Mouse (Mus musculus) liver, embryonic 14.5 days (tissue): ENCODE data around the gene Fbln2. TPM values are rescaled to one million over a fixed set of nuclear protein-coding genes. Genes with fewer than 3 reads are reported as not detected.

Experiments used
- ATAC-seq: fragments of 200-750 bp; cut with Nextera tagmentation; 2 replicates; pipeline ENCODE4 v1.8.0; 2017; ENCODE audit warnings: moderate number of reproducible peaks, mild to moderate bottlenecking, moderate library complexity; ENCODE audit not compliant: insufficient read depth
- DNase-seq, 3 experiments: peaks; one replicate each; pipeline ENCODE4 v3.0.0-alpha.2; 2012 to 2013; ENCODE audit warnings: low read depth in 3 of 3, low spot score in 3 of 3
- H3K27ac ChIP-seq: fragments of 300-500 bp; sonication (generic); 2 replicates; pipeline ENCODE4 v1.5.1; 2014; ENCODE audit warnings: moderate library complexity, mild to moderate bottlenecking, control low read depth, inconsistent platforms
- H3K27me3 ChIP-seq: fragments of 300-500 bp; sonication (generic); 2 replicates; pipeline ENCODE4 v1.6.1; 2014; ENCODE audit warnings: mild to moderate bottlenecking, low read length, moderate library complexity; ENCODE audit not compliant: control insufficient read depth, insufficient read depth
- H3K36me3 ChIP-seq: fragments of 300-500 bp; sonication (generic); replicated peaks from 2 replicates; pipeline ENCODE4 v1.6.1; 2014; ENCODE audit warnings: low read depth; ENCODE audit not compliant: control insufficient read depth, insufficient read depth
- H3K4me1 ChIP-seq, 2 experiments: fragments of 200-500 bp in 1 of 2; fragments of 300-500 bp in 1 of 2; sonication (generic) in 1 of 2; replicated peaks; 2 replicates each; pipeline ENCODE4 v1.6.1; 2012 to 2014; ENCODE audit warnings: antibody characterized with exemption in 1 of 2, inconsistent platforms in 1 of 2, low read length in 1 of 2; ENCODE audit not compliant: control insufficient read depth in 2 of 2, insufficient read depth in 2 of 2
- H3K4me2 ChIP-seq: fragments of 300-500 bp; sonication (generic); 2 replicates; pipeline ENCODE4 v1.6.1; 2014; ENCODE audit warnings: low read depth, mild to moderate bottlenecking, control low read depth, moderate library complexity
- H3K4me3 ChIP-seq, 2 experiments: fragments of 200-500 bp in 1 of 2; fragments of 300-500 bp in 1 of 2; sonication (generic) in 1 of 2; 2 replicates each; pipeline ENCODE4 v1.5.1; 2012 to 2014; ENCODE audit warnings: low read depth in 2 of 2, low read length in 2 of 2, mild to moderate bottlenecking in 2 of 2, control low read depth in 1 of 2, inconsistent platforms in 1 of 2, moderate library complexity in 1 of 2; ENCODE audit not compliant: insufficient read depth in 1 of 2
- H3K9ac ChIP-seq: fragments of 300-500 bp; sonication (generic); replicated peaks from 2 replicates; pipeline ENCODE4 v1.6.1; 2014; ENCODE audit warnings: mild to moderate bottlenecking, control low read depth, moderate library complexity
- H3K9me3 ChIP-seq: fragments of 300-500 bp; sonication (generic); 2 replicates; pipeline ENCODE4 v1.6.1; 2016; ENCODE audit warnings: low read length, mixed read lengths; ENCODE audit not compliant: control insufficient read depth
- CTCF ChIP-seq: IDR thresholded peaks from 2 replicates; pipeline ENCODE4 v1.5.1; 2016; ENCODE audit warnings: antibody characterized with exemption, low read depth, control low read depth
- EP300 ChIP-seq: IDR thresholded peaks from 2 replicates; pipeline ENCODE4 v1.6.1; 2016; ENCODE audit warnings: antibody characterized with exemption, low read depth
- WGBS: fragments of 180-500 bp; shearing (Covaris S2); extraction: QIAGEN DNeasy Blood & Tissue Kit; methylation state at CpG from one replicate; pipeline ENCODE4 v1.1.7; 2014; ENCODE audit not compliant: insufficient replicate concordance; 5-methylcytosine and 5-hydroxymethylcytosine counted together
- polyA plus RNA-seq, 2 experiments: library from polyadenylated mRNA; depleted of rRNA in 1 of 2; stranded (reverse) in 1 of 2; unstranded in 1 of 2; fragments of >200 nt; fragmentation: Nextera tagmentation in 1 of 2; extraction: Ambion mirVana in 1 of 2; gene quantifications; 2 replicates each; pipeline versions ENCODE4 v1.2.1 to v1.2.3; 2012 to 2014

Fbln2 gene
- polyA plus RNA-seq, 2 experiments, result 4.3 to 5.1 TPM

DNA sequence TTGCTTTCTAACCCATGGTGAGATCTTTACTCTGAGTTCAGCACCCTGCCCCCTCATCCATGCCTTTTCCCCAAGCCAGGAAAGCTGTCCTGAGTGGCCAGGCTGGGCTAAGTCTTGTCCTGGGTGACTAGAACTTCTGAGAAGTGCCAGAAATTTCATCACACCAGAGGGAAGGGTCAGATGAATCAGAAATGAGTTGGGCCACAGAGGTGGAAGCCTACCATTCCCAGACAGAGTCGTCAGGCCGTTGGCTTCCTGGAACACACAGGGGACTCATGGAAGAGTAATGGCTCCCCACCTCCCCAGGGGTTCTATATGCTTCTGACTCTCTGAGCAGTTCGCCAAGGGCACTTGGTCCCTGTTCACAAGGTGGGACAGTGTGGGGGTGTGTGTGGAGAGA, 4.8 kb upstream of the Fbln2 start:
- Histone ChIP-seq H3K27me3 (peaks cover 5% of the 10 kb centered on the region), H3K4me2 (no peak overlapping the region), H3K27ac (no peak overlapping the region), H3K4me3 (no peak overlapping the region), H3K9me3 (no peaks in the 10 kb centered on the region), H3K36me3 (no peaks in the 10 kb centered on the region), H3K9ac (no peak overlapping the region), H3K4me1 (no peaks in the 10 kb centered on the region)
- no peak for TF ChIP-seq EP300
- no peak for TF ChIP-seq CTCF
- 48% methylated on average over 3 of the region's 3 CpGs for WGBS
- no peak for ATAC-seq
- no peak for DNase-seq

DNA sequence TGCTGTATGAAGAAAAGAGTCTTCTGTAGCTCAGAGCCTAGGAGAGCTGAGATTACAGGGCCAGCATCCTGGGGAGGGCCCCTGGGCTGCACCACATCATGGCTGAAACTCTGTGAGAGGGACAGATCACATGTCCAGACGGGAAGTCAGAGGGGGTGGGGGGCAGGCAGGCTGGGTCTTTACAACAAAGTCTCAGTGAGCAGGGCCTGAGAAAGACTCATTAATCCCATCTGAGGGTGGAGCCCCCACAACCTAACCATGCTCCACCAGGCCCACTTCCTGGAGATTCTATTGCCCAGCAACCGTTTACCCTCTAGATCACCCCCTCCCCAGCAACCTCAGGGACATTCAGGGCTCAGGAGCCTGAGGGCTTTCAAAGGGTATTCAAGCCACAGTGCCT, 2.5 kb upstream of the Fbln2 start:
- ATAC-seq (no peak), DNase-seq (no peak)
- Histone ChIP-seq H3K36me3 (no peaks in the 10 kb centered on the region), H3K4me2 (no peak overlapping the region), H3K4me1 (no peaks in the 10 kb centered on the region), H3K9ac (no peak overlapping the region), H3K4me3 (no peak overlapping the region), H3K9me3 (no peaks in the 10 kb centered on the region), H3K27me3 (peaks cover 5% of the 10 kb centered on the region), H3K27ac (no peak overlapping the region)
- WGBS, result 10% methylated on average over 2 of the region's 2 CpGs
- TF ChIP-seq CTCF (no peak), EP300 (no peak)

DNA sequence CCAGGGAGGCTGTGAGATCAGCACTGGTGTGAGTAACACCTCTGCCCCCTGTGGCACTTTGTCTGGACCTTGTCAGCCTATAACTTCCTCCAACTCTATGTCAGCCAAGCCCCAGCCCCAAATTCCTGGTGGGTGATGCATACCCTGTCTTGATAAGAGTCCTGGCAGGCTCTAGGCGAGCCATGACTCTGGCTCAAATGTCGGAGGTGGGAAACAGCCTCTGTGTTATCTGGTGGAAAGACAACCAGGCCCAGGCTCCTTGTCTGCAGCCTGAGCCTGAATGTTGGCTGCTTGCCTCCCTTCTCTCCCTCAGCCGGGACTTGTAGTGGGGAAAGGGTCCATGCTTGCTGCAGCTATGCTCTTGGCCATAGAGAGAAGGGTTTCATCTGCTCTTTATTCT, 1.4 kb upstream of the Fbln2 start:
- WGBS, result 31% methylated on average over 3 of the region's 3 CpGs
- no peak overlapping the region for H3K9ac ChIP-seq
- no peak overlapping the region for H3K4me2 ChIP-seq
- H3K9me3 ChIP-seq, result no peaks in the 10 kb centered on the region
- ATAC-seq (no peak), DNase-seq (no peak)
- H3K27me3 ChIP-seq, result peaks cover 5% of the 10 kb centered on the region
- no peaks in the 10 kb centered on the region for H3K36me3 ChIP-seq
- TF ChIP-seq EP300 (no peak), CTCF (no peak)
- no peak overlapping the region for H3K27ac ChIP-seq
- H3K4me3 ChIP-seq, result no peak overlapping the region
- no peaks in the 10 kb centered on the region for H3K4me1 ChIP-seq

DNA sequence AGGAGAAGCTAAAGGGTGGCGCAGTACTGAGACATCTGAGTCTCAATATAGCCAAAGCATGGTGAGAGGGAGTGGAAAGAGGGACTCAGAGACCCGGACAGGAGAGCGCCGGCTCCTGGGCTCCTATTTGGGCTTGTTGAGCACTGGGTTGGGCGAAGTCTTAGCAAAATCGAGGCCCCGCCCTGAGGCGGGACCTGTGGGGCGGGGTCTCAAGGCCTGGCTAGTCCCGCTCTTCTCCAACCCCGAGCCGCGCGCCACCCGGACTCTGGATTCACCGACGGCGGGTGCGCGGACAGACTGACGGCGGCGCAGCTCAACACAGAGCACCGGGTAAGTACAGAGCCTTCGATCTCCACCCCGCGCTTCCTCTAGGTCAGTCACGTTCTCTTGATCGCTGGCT, 316 bp downstream of the Fbln2 start:
- DNase-seq (peak; percentile 15 to 29 (median 26)), ATAC-seq (peak; percentile 33)
- H3K9ac ChIP-seq, result no peak overlapping the region
- no peaks in the 10 kb centered on the region for H3K9me3 ChIP-seq
- 4% methylated on average over 28 of the region's 29 CpGs for WGBS
- no peaks in the 10 kb centered on the region for H3K36me3 ChIP-seq
- peaks cover 5% of the 10 kb centered on the region for H3K27me3 ChIP-seq
- TF ChIP-seq EP300 (no peak), CTCF (no peak)
- no peak overlapping the region; a peak in 1 of 4 replicates for H3K4me3 ChIP-seq
- H3K4me1 ChIP-seq, result no peaks in the 10 kb centered on the region
- H3K27ac ChIP-seq, result no peak overlapping the region
- H3K4me2 ChIP-seq, result peak overlapping the region; percentile 20

DNA sequence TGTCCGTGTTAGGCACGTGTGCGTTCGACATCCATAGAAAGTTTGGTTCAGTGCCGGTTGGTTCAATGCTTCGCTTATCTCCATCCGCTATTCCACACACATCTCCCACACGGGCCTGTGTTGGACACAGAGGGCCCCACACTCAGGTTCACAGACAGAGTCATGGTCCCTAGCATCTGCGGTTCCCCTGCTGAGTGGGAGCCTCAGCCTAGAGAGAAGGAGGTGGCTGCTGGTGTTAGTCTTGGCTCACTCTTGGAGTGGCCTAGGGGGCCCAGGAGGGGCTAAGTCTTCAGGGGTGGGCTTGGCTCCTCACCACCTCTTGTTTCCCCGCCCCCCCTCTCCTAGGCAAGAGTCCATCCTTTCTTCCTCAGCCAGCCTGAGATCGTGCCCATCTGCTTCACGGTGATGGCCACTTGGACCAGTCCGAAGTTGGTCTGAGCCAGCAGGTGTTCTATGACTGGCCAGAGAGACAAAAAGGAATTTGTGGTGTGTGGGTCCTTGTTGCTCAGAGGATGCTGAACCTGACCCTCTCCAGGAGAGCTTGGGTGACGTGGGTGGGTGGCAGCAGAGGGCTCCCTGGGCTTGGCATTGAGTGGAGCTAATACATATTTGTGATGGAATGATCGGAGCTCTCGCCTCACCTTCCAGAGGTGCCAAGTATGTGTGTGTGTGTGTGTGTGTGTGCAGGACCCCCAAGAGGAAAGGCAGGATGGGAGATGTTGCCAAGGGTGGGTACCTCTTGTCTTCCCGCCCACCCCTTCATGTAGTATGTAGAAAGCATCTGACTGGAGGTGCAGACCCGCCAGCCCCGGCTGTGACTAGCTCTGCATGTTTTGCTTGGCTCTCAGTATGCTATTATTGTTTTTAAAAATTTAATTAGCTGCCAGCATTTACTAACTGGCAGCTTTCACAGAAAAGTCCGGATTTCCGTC, 1.3 kb downstream of the Fbln2 start:
- no peaks in the 10 kb centered on the region for H3K9me3 ChIP-seq
- WGBS, result 48% methylated on average over 21 of the region's 21 CpGs
- H3K27me3 ChIP-seq, result peaks cover 5% of the 10 kb centered on the region
- H3K27ac ChIP-seq, result no peak overlapping the region
- H3K9ac ChIP-seq, result no peak overlapping the region
- no peaks in the 10 kb centered on the region for H3K4me1 ChIP-seq
- ATAC-seq, result no peak
- no peak overlapping the region for H3K4me3 ChIP-seq
- no peak for DNase-seq
- TF ChIP-seq EP300, result no peak
- no peak for TF ChIP-seq CTCF
- no peak overlapping the region for H3K4me2 ChIP-seq
- H3K36me3 ChIP-seq, result no peaks in the 10 kb centered on the region
